Mouse (Mus musculus) kidney, embryonic 15.5 days (tissue): ENCODE results near the gene Prss2. TPM values are rescaled to one million over a fixed set of nuclear protein-coding genes. Genes with fewer than 3 reads are reported as not detected.
A peak's percentile ranks its signal among the peaks of the same experiment; 100 is the strongest.

Experiments used
- ATAC-seq: fragments of 200-750 bp; cut with Nextera tagmentation; replicated peaks from 2 replicates; pipeline ENCODE4 v1.8.0; 2017; ENCODE audit warnings: moderate TSS enrichment; ENCODE audit not compliant: low FRiP score
- H3K27ac ChIP-seq: fragments of 300-500 bp; sonication (generic); 2 replicates; pipeline ENCODE4 v1.5.1; 2015; ENCODE audit warnings: mild to moderate bottlenecking, inconsistent platforms
- H3K27me3 ChIP-seq: fragments of 300-500 bp; sonication (generic); 2 replicates; pipeline ENCODE4 v1.6.1; 2015; ENCODE audit warnings: inconsistent platforms
- H3K36me3 ChIP-seq: fragments of 300-500 bp; sonication (generic); 2 replicates; pipeline ENCODE4 v1.6.1; 2015; ENCODE audit warnings: inconsistent platforms
- H3K4me1 ChIP-seq: fragments of 300-500 bp; sonication (generic); 2 replicates; pipeline ENCODE4 v1.6.1; 2015; ENCODE audit warnings: inconsistent platforms
- H3K4me2 ChIP-seq: fragments of 300-500 bp; sonication (generic); 2 replicates; pipeline ENCODE4 v1.6.1; 2015; ENCODE audit warnings: moderate library complexity, mild to moderate bottlenecking, inconsistent platforms
- H3K4me3 ChIP-seq: fragments of 300-500 bp; sonication (generic); replicated peaks from 2 replicates; pipeline ENCODE4 v1.5.1; 2015; ENCODE audit warnings: mild to moderate bottlenecking, inconsistent platforms
- H3K9ac ChIP-seq: fragments of 300-500 bp; sonication (generic); 2 replicates; pipeline ENCODE4 v1.6.1; 2015; ENCODE audit warnings: mild to moderate bottlenecking, inconsistent platforms
- H3K9me3 ChIP-seq: fragments of 300-500 bp; sonication (generic); replicated peaks from 2 replicates; pipeline ENCODE4 v1.6.1; 2016; ENCODE audit warnings: inconsistent platforms
- whole genome bisulfite sequencing: fragments of 180-500 bp; shearing (Covaris S2); methylation state at CpG from one replicate; pipeline ENCODE4 v1.1.7; 2015; ENCODE audit warnings: mixed read lengths; 5-methylcytosine and 5-hydroxymethylcytosine counted together
- polyA plus RNA-seq: library from polyadenylated mRNA; unstranded; fragments of >200 nt; fragmentation: Nextera tagmentation; extraction: Ambion mirVana; gene quantifications from 2 replicates; pipeline ENCODE4 v1.2.1, GENCODE M21; 2015

Prss2 gene
- polyA plus RNA-seq, 1 experiment from 2014 or later: not detected

GRCm38 (mm10) chr6:41541746-41542145, 20.2 kb downstream of the Prss2 start:
- Histone ChIP-seq H3K4me3 (no peak overlapping the region), H3K9ac (no peak overlapping the region), H3K36me3 (no peaks in the 10 kb centered on the region), H3K4me2 (no peak overlapping the region), H3K27me3 (peaks cover 22% of the 10 kb centered on the region), H3K9me3 (no peaks in the 10 kb centered on the region), H3K27ac (no peak overlapping the region), H3K4me1 (0 out of 2 replicates have a peak, but pooled peaks cover 4% of the 10 kb centered on the region)
- 84% methylated on average over 1 of the region's 1 CpGs for WGBS
- no peak for ATAC-seq

- ATAC-seq: no peak
- WGBS: 18% methylated on average over 3 of the region's 3 CpGs
- H3K4me3 ChIP-seq: no peak overlapping the region; the same call in 1 of the 2 replicates
Measured at GRCm38 (mm10) chr6:41542983-41543382, 21.4 kb downstream of the Prss2 start.

GRCm38 (mm10) chr6:41543411-41544050, 21.9 kb downstream of the Prss2 start:
- no peak overlapping the region for H3K27ac ChIP-seq
- peak overlapping the region; percentile 51 for H3K4me2 ChIP-seq
- 0 out of 2 replicates have a peak, but pooled peaks cover 4% of the 10 kb centered on the region for H3K4me1 ChIP-seq
- ATAC-seq: peak; percentile 58; the same call in 1 of the 2 replicates
- 8% methylated on average over 28 of the region's 28 CpGs for WGBS
- H3K4me3 ChIP-seq: peak overlapping the region; percentile 19
- H3K36me3 ChIP-seq: no peaks in the 10 kb centered on the region
- no peak overlapping the region for H3K9ac ChIP-seq
- no peaks in the 10 kb centered on the region for H3K9me3 ChIP-seq
- peaks cover 22% of the 10 kb centered on the region for H3K27me3 ChIP-seq

More at GRCm38 (mm10) chr6:41542983-41543382, 21.4 kb downstream of the Prss2 start:
- H3K27ac ChIP-seq: no peak overlapping the region
- H3K4me1 ChIP-seq: 0 out of 2 replicates have a peak, but pooled peaks cover 4% of the 10 kb centered on the region
- peak overlapping the region; percentile 51 for H3K4me2 ChIP-seq
- peaks cover 22% of the 10 kb centered on the region for H3K27me3 ChIP-seq
- no peaks in the 10 kb centered on the region for H3K36me3 ChIP-seq
- H3K9me3 ChIP-seq: no peaks in the 10 kb centered on the region
- H3K9ac ChIP-seq: no peak overlapping the region

DNA sequence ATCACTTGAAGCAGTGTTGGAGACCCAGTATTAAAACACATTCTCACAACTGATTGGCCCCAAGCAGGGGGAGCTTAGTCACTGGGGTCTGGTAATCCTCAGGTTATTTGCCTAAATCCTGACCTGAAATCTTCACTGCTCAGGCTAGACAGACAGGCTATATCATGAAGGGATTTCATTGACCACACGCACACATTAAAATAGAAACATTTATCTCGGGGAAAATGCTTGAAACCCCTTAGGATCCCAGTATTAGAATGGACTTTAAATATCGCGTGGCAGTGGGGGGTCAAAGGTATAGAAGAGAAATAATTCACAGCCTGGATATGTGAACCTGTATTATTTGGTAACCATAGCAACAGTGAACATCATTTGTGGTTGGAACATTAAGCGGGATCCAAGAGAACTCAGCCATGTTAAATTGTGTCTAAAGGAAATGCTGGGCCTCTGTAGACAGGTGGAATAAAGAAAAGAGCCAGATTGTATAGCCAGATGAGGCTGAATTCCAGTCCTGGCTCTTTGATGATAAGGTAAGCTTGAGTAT, 22.9 kb downstream of the Prss2 start:
- no peak overlapping the region for H3K4me2 ChIP-seq
- H3K27me3 ChIP-seq: peaks cover 22% of the 10 kb centered on the region
- no peak overlapping the region for H3K9ac ChIP-seq
- no peak overlapping the region for H3K4me3 ChIP-seq
- no peak for ATAC-seq
- no peaks in the 10 kb centered on the region for H3K9me3 ChIP-seq
- no peaks in the 10 kb centered on the region for H3K36me3 ChIP-seq
- H3K4me1 ChIP-seq: 0 out of 2 replicates have a peak, but pooled peaks cover 4% of the 10 kb centered on the region
- no peak overlapping the region for H3K27ac ChIP-seq
- 80% methylated on average over 5 of the region's 5 CpGs for WGBS

DNA sequence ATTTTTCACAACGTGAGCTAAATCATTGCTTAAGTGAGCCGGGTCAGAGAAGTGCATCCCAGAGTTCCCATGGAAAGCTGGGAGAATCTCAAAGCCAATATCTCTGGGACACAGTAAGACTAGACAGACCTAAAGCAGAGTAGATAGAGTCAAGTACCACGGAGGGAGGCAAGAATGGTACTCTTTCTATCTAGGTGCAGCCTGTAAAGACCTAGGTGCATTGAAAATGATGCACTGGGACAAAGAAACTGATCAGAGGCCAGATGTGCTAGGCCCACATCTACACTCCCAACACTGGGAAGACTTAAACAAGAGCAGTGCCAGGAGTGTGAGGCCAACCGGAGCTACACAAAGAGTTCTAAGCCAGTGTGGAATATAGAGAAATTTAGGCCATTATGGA, 23.7 kb downstream of the Prss2 start:
- H3K36me3 ChIP-seq: no peaks in the 10 kb centered on the region
- no peak overlapping the region for H3K4me2 ChIP-seq
- WGBS: 87% methylated on average over 4 of the region's 4 CpGs
- no peak overlapping the region for H3K27ac ChIP-seq
- H3K27me3 ChIP-seq: peaks cover 22% of the 10 kb centered on the region
- H3K4me3 ChIP-seq: no peak overlapping the region
- H3K9ac ChIP-seq: no peak overlapping the region
- H3K4me1 ChIP-seq: 0 out of 2 replicates have a peak, but pooled peaks cover 4% of the 10 kb centered on the region
- no peak for ATAC-seq
- no peaks in the 10 kb centered on the region for H3K9me3 ChIP-seq

GRCm38 (mm10) chr6:41547056-41547650, 25.6 kb downstream of the Prss2 start:
- Histone ChIP-seq H3K9ac (no peak overlapping the region), H3K4me3 (no peak overlapping the region), H3K36me3 (no peaks in the 10 kb centered on the region), H3K4me2 (no peak overlapping the region), H3K4me1 (0 out of 2 replicates have a peak, but pooled peaks cover 4% of the 10 kb centered on the region), H3K27me3 (peaks cover 21% of the 10 kb centered on the region), H3K9me3 (no peaks in the 10 kb centered on the region), H3K27ac (no peak overlapping the region)
- WGBS: 88% methylated on average over 5 of the region's 5 CpGs
- ATAC-seq: no peak

GRCm38 (mm10) chr6:41548286-41548685, 26.7 kb downstream of the Prss2 start:
- Histone ChIP-seq H3K36me3 (no peaks in the 10 kb centered on the region), H3K4me3 (no peak overlapping the region), H3K27me3 (peaks cover 10% of the 10 kb centered on the region), H3K9ac (no peak overlapping the region), H3K9me3 (no peaks in the 10 kb centered on the region), H3K4me2 (no peak overlapping the region), H3K4me1 (0 out of 2 replicates have a peak, but pooled peaks cover 3% of the 10 kb centered on the region), H3K27ac (no peak overlapping the region)
- WGBS: 67% methylated on average over 1 of the region's 1 CpGs
- ATAC-seq: no peak

DNA sequence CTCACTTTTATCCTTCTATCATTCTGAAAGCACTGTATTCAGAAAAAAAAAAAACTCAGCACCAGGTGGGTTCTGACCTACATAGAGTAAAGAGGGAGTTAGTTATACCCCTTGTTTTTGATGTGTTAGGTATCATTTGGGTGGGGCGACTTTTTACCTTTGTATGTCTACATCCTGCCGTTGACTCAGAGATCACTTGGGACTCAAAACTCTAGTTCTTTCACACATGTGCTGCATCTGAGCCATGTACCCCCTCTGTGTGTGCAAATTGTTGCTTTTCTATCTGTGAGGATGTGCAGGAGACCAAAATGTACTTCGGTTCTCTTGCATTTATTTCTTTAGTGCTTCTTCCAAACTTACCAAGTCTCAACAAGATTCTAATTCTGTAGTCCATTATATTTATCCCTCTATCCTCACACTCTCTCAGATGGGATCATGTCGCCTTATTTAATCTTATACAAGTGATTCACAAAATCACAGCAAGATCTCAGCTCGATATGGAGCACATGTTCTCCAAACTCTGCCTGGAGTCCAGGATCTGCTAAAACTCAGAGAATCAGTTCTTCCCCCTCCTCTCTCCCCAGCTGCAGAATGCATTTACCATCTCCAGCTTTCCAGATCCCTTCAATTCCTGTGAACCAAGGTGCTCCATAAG, 31.9 kb downstream of the Prss2 start:
- Histone ChIP-seq H3K9ac (no peak overlapping the region), H3K4me1 (no peaks in the 10 kb centered on the region), H3K27ac (no peak overlapping the region), H3K27me3 (no peaks in the 10 kb centered on the region), H3K4me2 (no peak overlapping the region), H3K4me3 (no peak overlapping the region), H3K9me3 (no peaks in the 10 kb centered on the region), H3K36me3 (no peaks in the 10 kb centered on the region)
- WGBS: 86% methylated on average over 5 of the region's 5 CpGs
- no peak for ATAC-seq

- Histone ChIP-seq H3K27me3 (no peaks in the 10 kb centered on the region), H3K9me3 (no peaks in the 10 kb centered on the region), H3K36me3 (no peaks in the 10 kb centered on the region), H3K27ac (no peak overlapping the region), H3K4me2 (no peak overlapping the region), H3K9ac (no peak overlapping the region), H3K4me3 (no peak overlapping the region), H3K4me1 (no peaks in the 10 kb centered on the region)
- no peak for ATAC-seq
- WGBS: 71% methylated on average over 7 of the region's 7 CpGs
Measured at GRCm38 (mm10) chr6:41554295-41555169, 32.9 kb downstream of the Prss2 start.

DNA sequence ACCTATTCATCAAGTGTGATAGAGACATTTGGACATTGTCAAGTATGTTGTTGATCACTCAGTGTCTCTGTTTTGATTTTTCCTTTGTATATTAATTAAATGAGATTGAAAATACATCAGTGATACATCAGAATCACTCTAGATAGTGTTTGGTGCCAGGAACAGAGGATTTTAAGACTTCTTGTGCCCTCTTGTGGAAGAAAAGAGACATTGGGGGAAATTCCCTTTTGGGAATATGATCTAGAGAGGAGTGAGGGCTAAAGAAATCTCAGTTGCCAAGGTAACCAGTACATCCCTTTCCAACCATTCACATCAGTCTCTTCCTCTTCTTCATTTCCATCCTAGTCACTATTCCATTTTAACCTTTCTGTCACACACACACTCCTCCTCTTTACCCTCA, 34.8 kb downstream of the Prss2 start:
- no peaks in the 10 kb centered on the region for H3K9me3 ChIP-seq
- H3K4me3 ChIP-seq: no peak overlapping the region
- no peak overlapping the region for H3K27ac ChIP-seq
- no peaks in the 10 kb centered on the region for H3K4me1 ChIP-seq
- no peak overlapping the region for H3K9ac ChIP-seq
- H3K27me3 ChIP-seq: no peaks in the 10 kb centered on the region
- ATAC-seq: no peak
- no peaks in the 10 kb centered on the region for H3K36me3 ChIP-seq
- H3K4me2 ChIP-seq: no peak overlapping the region

GRCm38 (mm10) chr6:41557468-41557867, 35.9 kb downstream of the Prss2 start:
- WGBS: 74% methylated on average over 5 of the region's 5 CpGs
- ATAC-seq: no peak
- H3K27me3 ChIP-seq: no peaks in the 10 kb centered on the region

More at GRCm38 (mm10) chr6:41557468-41557867, 35.9 kb downstream of the Prss2 start:
- Histone ChIP-seq H3K27ac (no peak overlapping the region), H3K36me3 (no peaks in the 10 kb centered on the region), H3K4me1 (no peaks in the 10 kb centered on the region), H3K4me3 (no peak overlapping the region), H3K9ac (no peak overlapping the region), H3K4me2 (no peak overlapping the region), H3K9me3 (no peaks in the 10 kb centered on the region)
